Mouse (Mus musculus): ENCODE data around the gene Slc17a5. TPM values are rescaled to one million over a fixed set of nuclear protein-coding genes. Genes with fewer than 3 reads are reported as not detected.
"Not testable (repeated sequence)": the region's sequence is repeated elsewhere in the genome, so short reads cannot be mapped to it uniquely, and the experiment has no call there.

Gene Slc17a5
- total RNA-seq, 1 experiment from 2014 or later = 7.0 TPM

DNA sequence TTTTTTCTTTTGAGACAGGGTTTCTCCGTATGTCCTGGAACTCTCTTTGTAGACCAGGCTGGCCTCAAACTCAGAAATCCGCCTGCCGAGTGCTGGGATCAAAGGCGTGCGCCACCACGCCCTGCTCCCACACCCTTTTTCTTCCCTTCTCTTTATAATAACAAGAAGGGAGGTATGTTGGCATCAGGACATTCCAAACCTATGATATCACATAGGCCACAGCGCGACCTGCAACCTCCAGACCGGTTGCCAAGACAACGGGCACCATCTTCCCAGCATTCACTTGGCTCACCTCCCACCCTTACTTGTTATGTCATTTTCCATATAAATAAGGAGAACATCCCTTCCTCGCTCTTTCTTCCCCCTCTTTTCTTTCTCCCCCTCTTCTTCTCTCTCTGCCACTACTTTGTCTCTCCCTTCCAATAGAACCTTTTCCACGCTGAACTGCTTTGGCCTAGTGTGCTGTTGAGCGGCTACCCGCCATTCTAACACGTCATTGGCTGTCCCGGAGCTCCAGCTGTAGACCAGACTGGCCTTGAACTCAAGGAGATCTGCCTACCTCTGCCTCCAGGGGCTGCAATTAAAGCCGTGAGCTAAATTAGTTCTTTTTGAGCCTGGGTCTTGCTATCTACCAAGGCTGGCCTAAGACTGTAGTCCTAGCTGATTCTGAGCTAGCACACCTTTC, 62.2 kb downstream of the Slc17a5 start:
- ATAC-seq (ENCODE audit: extremely low read depth, insufficient number of reproducible peaks, low FRiP score, poor library complexity, severe bottlenecking) = no peak

DNA sequence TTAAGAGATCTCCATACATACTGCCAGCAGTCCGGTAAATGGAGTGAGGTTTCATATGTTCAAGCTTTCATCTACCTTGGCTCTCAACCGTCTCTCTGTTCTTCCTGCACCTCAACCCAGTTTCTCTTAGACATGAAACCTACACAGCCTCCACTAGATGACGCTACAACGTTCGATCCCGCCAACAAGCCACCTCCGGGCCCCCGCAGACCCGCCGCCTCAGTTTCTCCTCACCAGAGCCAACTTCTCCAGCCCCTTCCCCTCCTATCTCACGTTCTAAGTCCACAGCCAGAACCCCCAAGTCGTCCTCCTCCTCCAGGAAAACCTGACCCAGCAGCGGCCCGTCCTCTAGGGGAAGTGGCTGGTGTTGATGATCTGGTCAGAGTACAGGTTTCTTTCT, 66.2 kb downstream of the Slc17a5 start:
- ATAC-seq (ENCODE audit: extremely low read depth, insufficient number of reproducible peaks, low FRiP score, poor library complexity, severe bottlenecking) = peak; percentile 75

DNA sequence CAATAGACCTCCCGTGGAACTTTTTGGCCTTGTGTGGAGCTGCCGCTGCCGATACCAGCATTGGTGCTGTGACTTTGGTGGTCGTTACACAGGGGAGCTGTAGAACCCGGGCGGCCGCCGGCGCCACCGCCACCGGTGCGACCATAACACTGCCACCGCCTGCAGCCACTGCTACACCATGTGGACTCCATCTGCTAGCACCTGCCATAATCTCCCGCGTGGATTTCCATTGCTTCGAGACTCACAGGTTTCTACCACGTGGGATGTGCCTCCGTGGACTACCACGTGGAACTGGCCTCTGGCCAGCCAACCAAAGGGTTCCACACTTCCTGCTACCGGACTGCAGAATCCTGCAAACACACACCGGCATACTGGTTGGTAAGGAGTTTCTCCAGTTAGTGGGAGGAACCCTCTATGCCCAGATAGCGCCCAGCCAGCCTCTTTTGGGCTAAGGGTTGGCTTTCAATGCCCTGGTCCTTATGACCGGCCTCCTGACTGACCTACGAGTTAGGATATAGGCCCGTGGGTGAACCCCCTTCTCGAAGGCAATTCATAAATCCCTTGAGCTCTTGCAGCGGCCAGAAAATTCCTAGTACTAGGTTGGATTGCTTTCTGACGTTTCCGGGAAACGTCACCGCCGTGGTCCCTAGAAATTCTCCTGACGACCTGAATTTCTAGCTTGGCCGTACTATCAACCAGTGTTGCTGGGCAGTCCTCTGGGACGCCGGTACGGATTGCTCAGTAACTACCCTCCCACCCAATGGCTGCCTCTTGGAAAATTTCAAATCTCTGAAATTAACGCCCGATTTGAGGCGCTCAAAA, 66.8 kb downstream of the Slc17a5 start:
- peak; percentile 16 for ATAC-seq (ENCODE audit: extremely low read depth, insufficient number of reproducible peaks, low FRiP score, poor library complexity, severe bottlenecking)

DNA sequence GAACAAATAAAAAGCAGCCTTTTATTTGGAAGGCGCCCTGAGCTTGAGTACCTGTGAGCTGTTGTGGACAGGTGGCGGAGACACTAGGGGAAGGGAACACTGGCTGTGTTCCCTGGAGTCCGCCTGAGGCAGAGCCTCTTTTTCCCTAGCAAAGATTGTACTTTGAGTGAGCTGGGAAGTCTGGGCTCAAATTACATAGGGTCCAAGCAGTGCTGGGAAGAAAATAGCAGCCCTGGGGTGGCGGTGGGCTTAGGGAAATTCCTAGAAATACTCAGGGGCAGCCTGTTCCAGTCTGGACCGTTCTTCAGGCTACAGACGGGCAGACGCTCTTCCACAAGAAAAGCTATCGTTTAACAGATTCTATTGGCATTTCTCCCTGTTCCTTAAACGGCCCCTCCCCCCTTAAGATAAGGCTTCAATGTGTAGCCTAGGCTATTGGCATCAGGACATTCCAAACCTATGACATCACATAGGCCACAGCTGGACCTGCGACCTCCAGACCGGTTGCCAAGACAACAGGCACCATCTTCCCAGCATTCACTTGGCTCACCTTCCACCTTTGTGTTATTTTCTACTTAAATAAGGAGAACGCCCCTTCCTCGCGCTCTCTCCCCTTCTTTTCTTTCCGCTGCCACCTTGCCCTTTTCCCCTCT, 67.6 kb downstream of the Slc17a5 start:
- ATAC-seq (ENCODE audit: extremely low read depth, insufficient number of reproducible peaks, low FRiP score, poor library complexity, severe bottlenecking) = no peak

DNA sequence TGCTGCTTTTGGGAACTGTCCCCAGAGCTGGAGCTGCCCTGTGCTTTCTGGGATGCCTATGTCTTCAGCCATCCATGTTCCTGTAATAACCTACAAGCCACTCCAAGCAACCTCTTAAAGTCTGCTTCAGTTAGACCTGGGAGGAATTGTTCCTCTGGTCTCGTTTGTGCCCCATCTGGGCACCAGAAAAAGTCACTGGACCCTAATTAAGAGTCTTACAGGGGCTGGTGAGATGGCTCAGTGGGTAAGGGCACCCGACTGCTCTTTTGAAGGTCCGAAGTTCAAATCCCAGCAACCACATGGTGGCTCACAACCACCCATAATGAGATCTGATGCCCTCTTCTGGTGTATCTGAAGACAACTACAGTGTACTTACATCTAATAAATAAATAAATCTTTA, 70.6 kb downstream of the Slc17a5 start:
- not testable (repeated sequence) for ATAC-seq (ENCODE audit: extremely low read depth, insufficient number of reproducible peaks, low FRiP score, poor library complexity, severe bottlenecking)

DNA sequence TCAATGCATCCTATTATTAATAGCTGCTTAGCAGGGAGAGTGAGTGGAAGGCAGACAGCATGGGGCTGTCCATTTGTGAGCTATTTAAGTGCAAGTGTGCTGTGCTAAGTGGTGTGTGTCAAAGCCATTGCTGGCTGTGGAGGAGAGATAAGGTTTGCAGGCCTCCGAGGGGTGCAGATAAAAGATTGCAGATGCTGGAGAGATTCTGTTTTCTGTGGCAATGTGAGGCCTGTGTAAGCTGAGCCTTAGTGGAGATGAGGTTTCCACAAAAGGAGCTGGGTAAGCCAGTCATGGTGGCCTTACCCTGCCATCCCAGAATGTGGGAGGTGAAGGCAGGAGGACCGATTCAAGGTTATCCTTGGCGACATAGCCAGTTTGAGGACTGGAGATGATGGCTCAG, 71.7 kb downstream of the Slc17a5 start:
- ATAC-seq (ENCODE audit: extremely low read depth, insufficient number of reproducible peaks, low FRiP score, poor library complexity, severe bottlenecking) = no peak

DNA sequence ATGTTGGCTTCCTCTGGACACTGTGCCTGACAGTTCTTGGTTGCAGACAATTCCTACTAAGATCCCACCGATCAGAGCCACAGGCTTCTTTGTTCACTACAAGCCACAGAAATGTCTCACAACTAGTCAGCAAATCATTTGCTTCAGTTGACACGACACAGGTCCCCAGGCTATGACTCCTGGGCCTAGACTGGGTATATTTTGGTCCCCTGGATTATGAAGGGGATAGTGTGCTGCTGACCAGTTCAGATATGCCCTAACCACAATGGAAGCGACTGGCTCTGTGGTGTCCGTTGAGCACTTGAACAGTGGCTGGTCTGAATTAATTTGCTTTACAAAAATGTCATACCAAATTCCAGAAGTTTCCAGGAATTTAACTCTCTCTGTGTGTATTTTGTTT, 73.2 kb downstream of the Slc17a5 start:
- no peak for ATAC-seq (ENCODE audit: extremely low read depth, insufficient number of reproducible peaks, low FRiP score, poor library complexity, severe bottlenecking)

DNA sequence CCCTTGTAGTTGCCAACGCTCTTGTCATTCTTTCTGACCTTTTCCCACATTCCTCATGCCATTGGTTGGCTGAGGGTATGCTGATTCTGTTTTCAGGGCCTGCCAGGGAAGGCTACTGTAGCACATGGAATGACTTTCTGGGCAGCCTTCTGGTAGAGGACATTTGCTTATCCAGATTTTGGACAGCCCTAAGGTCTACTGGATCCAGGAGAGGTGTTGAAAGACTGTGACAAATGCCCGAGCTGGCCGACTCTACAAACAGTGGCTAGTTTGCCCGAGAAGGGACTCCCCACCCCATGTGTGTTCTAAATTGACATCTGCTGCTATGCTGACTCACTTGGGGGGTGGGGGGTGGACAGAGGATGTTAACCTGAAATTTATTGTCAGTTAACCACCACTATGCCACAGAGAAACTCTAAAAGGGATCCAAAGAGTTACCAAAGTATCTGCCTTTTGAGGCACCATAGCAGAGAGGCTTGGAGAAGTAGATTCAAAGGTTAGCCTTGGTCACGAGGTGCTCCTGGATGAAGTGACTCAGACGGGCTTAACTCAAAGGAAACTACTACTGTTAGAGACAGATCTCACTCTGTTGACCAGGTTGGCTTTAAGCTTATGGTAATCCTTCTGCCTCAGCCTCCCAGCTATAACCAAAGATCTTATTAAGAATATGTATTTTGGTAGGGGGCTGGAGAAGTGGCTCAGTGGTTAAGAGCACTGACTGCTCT, 73.9 kb downstream of the Slc17a5 start:
- no peak for ATAC-seq (ENCODE audit: extremely low read depth, insufficient number of reproducible peaks, low FRiP score, poor library complexity, severe bottlenecking)

DNA sequence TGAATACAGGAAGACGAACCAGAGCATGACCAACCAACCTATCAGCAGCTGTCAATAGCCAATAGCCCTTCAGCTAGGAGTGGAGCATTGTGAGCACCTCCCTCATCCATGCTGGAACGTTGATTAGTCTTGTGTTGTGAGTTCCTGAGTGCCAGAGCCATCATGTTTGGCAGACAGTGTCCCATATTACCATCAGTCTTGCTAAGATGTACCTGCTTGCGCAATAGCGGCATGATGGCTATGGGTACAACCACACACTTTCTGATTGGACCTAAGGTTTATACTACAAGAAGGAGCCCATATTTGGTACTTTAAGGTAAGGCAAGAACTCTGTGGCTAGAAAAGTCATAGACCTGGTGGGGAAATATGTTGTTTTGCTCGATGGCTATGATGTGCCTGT, 76.1 kb downstream of the Slc17a5 start:
- no peak for ATAC-seq (ENCODE audit: extremely low read depth, insufficient number of reproducible peaks, low FRiP score, poor library complexity, severe bottlenecking)

DNA sequence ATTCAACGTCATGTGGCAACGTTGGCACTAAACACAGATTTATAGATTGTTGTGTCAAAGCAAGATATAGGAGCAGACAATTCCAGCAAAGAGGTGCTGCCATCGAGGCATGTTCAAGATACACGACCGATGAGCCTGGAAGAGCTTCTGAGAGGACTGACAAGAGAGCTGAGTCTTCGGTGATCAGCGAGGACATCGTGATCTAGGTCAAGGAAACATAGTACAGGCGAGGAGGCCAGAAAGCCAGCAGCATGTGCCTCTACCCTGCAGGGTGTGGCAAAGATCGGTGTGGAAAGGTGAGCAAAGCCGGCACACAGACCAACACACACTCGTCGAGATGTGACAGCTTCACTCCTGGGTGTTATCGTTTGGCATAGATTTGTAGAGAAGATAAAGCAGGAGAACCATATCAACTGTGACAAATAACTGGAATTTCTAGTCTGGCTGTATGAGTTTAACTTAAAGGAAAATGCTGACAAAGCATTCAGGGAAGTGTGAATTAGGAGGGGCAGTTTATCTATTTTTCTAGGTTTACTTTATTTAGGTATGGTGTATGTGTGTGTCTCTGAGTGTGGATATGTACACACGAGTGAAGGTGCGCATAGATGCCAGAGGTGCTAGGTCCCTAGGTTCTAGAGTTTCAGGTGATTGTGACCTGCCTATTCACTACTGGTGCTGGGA, 79.6 kb downstream of the Slc17a5 start:
- no peak for ATAC-seq (ENCODE audit: extremely low read depth, insufficient number of reproducible peaks, low FRiP score, poor library complexity, severe bottlenecking)

DNA sequence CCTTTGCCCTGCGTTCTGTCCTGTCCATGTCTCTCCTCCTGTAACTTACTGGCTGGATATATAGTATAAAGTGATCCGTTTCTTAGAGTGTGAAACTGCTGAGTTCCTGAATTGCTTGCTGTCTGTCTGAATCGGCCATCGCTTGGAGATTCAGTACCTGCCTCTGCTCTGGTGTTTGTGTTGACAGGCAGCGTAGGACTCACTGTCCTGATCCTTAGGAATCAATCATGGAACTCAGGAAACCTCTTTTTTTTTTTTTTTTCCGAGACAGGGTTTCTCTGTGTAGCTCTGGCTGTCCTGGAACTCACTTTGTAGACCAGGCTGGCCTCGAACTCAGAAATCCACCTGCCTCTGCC, 81.1 kb downstream of the Slc17a5 start:
- no peak for ATAC-seq (ENCODE audit: extremely low read depth, insufficient number of reproducible peaks, low FRiP score, poor library complexity, severe bottlenecking)

DNA sequence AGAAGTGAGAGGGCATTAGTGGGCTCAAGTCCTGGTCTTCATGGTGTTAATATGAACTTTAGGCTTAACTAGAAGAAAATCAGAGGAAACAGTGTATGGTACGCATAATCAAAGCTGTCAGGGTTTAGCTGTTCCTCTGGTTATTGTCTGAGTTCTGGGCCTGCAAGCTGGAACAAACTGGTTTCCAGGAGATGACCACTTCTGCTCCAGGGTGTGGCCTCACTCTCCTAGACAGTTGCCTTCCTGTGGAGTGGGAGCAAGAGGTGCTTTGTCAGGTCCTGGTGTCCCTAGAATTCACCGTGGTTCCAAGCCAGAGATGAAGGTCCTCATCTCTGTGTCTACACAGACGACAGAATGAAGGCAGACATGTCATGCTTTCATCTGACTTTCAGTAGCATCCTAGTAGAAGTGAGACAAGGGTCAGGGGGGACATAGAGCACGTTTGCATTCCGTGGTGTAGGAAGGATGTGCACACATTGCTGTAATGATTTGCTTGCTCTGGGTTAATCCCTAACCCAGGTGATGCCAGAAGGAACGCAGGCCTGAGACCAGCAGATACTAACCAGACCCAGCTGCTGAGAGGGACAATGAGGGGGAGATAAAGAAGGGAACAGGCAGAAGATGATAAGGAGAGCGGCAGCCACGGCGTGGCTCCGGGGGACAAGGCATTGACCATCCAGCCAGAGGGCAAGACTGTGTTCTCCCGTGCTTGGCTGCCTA, 81.7 kb downstream of the Slc17a5 start:
- ATAC-seq (ENCODE audit: extremely low read depth, insufficient number of reproducible peaks, low FRiP score, poor library complexity, severe bottlenecking) = no peak

DNA sequence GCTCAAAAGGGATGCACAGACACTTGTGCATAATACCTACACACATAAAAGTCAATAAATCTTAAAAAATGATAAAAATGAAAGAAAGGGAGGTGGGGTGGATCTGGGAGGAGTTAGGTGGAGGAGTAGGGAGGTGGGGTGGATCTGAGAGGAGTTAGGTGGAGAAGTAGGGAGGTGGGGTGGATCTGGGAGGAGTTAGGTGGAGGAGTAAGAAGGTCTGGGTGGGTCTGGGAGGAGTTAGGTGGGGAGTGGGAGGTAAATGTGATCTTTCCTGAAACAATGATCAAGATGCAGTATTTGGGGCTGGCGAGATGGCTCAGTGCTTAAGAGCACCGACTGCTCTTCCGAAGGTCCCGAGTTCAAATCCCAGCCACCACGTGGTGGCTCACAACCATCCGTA, 82.6 kb downstream of the Slc17a5 start:
- ATAC-seq (ENCODE audit: extremely low read depth, insufficient number of reproducible peaks, low FRiP score, poor library complexity, severe bottlenecking) = no peak

DNA sequence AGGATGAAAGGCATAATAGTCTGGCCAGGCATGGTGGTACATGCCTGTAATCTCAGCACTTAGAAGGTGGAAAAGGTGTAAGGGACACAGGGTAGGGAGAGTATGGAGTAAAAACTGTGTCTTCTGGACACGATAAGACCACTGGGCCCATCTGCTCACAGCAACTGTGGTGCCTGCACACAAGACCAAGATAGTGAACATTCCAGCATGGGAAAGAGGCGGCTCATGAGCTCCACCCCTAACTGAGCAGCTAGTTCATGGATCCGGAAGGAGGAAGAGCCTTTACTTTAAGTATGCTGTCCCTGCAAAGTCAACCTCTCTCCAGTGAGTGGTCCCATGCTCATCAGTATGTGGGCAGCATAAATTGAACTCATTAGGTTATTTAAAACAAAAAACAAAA, 83.2 kb downstream of the Slc17a5 start:
- no peak for ATAC-seq (ENCODE audit: extremely low read depth, insufficient number of reproducible peaks, low FRiP score, poor library complexity, severe bottlenecking)

DNA sequence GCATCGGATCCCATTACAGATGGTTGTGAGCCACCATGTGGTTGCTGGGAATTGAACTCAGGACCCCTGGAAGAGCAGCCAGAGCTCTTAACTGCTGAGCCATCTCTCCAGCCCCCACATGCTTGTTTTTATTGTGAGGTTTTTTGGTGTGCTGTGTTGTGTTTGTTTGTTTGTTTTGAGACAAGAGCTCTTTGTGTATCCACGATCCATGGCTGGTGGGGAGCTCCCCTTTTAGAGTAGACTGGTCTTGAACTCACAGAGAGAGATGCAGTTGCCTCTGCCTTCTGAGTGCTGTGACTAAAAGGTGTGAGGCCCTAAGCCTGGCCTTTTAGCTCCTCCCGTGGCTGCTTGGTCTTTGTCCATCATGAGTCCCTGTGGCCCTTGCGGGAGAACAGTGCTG, 83.7 kb downstream of the Slc17a5 start:
- ATAC-seq (ENCODE audit: extremely low read depth, insufficient number of reproducible peaks, low FRiP score, poor library complexity, severe bottlenecking) = no peak

DNA sequence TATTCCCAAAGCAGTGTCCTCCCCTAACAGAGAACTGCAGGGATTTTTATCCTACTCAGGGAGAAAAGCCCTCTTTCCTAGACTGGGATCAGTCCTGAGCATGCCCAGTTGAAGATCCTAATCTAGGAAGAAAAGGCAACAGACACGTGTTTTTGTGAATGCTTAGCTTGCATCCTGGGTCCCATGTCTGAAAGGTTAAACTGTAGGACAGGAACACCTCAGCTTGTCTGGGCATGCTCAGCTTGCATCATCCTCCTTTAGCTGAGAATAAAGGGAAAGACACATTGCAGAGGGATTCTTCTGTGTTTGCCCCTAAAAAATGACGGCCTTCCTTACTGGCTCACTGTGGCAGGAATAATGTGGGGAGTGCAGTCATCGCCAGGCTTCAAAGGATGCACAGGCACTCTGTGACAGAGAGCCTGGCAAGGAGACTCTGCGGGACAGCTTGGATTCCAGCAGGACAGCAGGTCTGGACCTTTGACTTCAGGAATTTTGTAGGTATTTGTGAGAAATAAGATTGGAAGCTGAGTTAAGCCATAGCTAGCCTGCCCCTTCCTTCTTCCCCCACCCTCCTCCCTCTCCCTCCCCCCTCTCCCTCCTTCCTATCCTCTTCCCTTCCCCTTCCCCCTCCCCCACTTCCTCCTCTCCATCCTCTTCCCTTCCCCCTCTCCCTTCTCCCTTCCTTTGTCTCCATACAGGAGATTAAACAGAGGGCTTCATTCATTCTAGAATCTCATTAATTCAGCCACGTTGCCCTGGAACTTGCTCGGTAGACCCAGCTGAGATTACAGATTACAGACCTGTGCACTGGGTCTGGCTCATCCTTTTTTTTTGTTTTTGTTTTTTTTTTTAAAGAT, 84.4 kb downstream of the Slc17a5 start:
- ATAC-seq (ENCODE audit: extremely low read depth, insufficient number of reproducible peaks, low FRiP score, poor library complexity, severe bottlenecking) = no peak

DNA sequence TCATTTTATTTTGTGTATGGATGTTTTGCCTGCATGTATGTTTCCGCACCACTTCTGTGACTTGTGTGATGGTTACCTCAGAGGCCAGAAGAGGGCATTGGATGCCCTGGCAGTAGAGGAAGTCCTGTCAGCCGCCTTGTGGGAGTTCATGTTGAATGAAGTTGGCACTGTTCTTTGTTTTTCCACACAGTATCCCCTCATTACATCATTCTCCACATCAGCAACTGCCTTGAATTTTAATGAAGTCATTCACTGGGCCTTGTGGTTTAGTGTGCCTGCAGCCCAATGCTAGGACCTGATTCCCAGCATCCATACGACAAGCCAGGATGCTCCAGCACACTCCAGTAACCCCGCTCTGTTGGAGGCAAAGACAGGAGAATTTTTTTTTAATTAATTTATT, 86.6 kb downstream of the Slc17a5 start:
- ATAC-seq (ENCODE audit: extremely low read depth, insufficient number of reproducible peaks, low FRiP score, poor library complexity, severe bottlenecking) = no peak

DNA sequence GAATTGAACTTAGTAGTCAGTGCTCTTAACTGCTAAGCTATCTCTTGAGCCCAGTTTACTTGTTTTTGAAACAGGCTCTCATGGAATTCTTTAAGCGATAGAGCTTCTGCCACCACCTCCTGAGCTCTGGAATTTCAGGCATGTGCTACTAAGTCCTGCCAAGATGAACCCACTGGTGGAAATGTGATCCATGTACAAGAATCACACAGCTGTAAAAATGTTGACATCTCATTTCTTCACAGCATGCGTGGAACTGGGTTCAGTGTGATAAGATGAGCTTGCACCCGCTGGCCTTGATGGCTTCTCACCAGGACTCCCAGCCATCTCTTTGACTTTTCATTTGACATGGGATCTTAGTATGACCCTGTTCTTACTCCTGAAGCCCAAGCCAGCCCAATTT, 87.5 kb downstream of the Slc17a5 start:
- ATAC-seq (ENCODE audit: extremely low read depth, insufficient number of reproducible peaks, low FRiP score, poor library complexity, severe bottlenecking) = no peak
